Comparison of ENCODE assay signal across 25 mouse cellular contexts in the genomic region with DNA sequence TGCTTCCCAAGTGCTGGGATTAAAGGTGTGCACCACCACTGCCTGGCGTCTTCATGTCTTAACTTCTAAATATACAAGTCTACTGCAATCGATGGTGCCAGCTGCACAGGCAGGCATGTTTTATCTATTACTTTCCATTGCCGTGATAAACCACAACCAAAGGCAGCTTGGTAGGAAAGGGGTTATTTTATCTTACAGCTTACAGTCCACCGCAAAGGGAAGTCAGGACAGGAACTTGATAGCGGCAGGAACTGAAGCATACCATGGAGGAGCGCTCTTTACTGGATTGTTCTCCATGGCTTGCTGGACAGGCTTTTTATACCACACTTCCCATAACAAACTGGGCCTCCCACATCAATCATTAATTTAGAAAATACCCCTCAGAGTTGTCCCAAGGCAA. TPM values are rescaled to one million over a fixed set of nuclear protein-coding genes. Genes with fewer than 3 reads are reported as not detected.
DNase-seq lines count a peak whose midpoint lies in the region; ATAC-seq and TF ChIP-seq lines count a peak whose summit lies in the region.
"Had no signal": no experiment of that assay in that cellular context is flagged by ENCODE, and none has a peak within 500 bp of the region (broad histone marks: within the 10 kb centered on the region; RNA-seq: fewer than 3 reads in every experiment).

No protein-coding gene starts in this region.

- ATAC-seq in liver, embryonic 12.5 days = peak; percentile 84
- peak; percentile 89 for ATAC-seq in megakaryocyte, adult 5-6 weeks (ENCODE audit: poor library complexity, severe bottlenecking)
- ATAC-seq in stomach, postnatal 0 days (ENCODE audit: low FRiP score, low TSS enrichment) = no peak
- ATAC-seq: forebrain, embryonic 15.5 days; hindbrain, postnatal 0 days; intestine, embryonic 16.5 days had no signal

- peak in 1 of 2 experiments; percentile 27; a peak in 2 of 4 replicates for TF ChIP-seq POLR2A in MEL (IDR thresholded peaks at IDR 0.05; ENCODE audit: control insufficient read depth in 1 of 2, insufficient read depth in 1 of 2, low read depth in 1 of 2, low read length in 2 of 2, poor library complexity in 1 of 2)

- 18% methylated on average over 6 of the region's 6 CpGs for WGBS in liver, embryonic 12.5 days (ENCODE audit: insufficient replicate concordance)
- WGBS in stomach, postnatal 0 days = 77% methylated on average over 6 of the region's 6 CpGs

- no peak for TF ChIP-seq RAD21 in MEL (IDR thresholded peaks at IDR 0.05; ENCODE audit: low read depth, low read length)

- peak; percentile 98 to 100 for TF ChIP-seq EP300 in MEL (IDR thresholded peaks at IDR 0.05; ENCODE audit: low read depth in 1 of 2, low read length in 2 of 2)
- TF ChIP-seq EP300 in stomach, postnatal 0 days (optimal IDR thresholded peaks at IDR 0.05) = no peak

- no peaks in the 10 kb centered on the region for H3K9me3 ChIP-seq in MEL (replicated peaks; ENCODE audit: insufficient read depth, low read length)
- H3K9me3 ChIP-seq in liver, embryonic 12.5 days (replicated peaks) = no peaks in the 10 kb centered on the region
- no peaks in the 10 kb centered on the region for H3K9me3 ChIP-seq in stomach, postnatal 0 days (ENCODE audit: control insufficient read depth, low read length)
- H3K9me3 ChIP-seq: embryonic facial prominence, embryonic 15.5 days; forebrain, embryonic 15.5 days; lung, embryonic 15.5 days; midbrain, embryonic 12.5 days had no signal

- H3K4me2 ChIP-seq in liver, embryonic 12.5 days = peak overlapping the region; percentile 26
- H3K4me2 ChIP-seq in stomach, postnatal 0 days (replicated peaks; ENCODE audit: low read depth) = no peak overlapping the region
- H3K4me2 ChIP-seq: embryonic facial prominence, embryonic 15.5 days; forebrain, embryonic 15.5 days; lung, embryonic 15.5 days; midbrain, embryonic 12.5 days had no signal

- H3K4me3 ChIP-seq in MEL (ENCODE audit: control insufficient read depth in 1 of 2, insufficient read depth in 1 of 2, low read depth in 2 of 2, low read length in 2 of 2) = no peak overlapping the region
- no peak overlapping the region for H3K4me3 ChIP-seq in liver, embryonic 12.5 days
- H3K4me3 ChIP-seq in stomach, postnatal 0 days (ENCODE audit: low read depth, low read length) = no peak overlapping the region
- H3K4me3 ChIP-seq: embryonic facial prominence, embryonic 15.5 days; forebrain, embryonic 15.5 days; heart, adult 2 months; lung, embryonic 15.5 days; midbrain, embryonic 12.5 days had no signal

- peak overlapping the region; percentile 75 for H3K27ac ChIP-seq in MEL (ENCODE audit: control insufficient read depth, low read depth, low read length)
- H3K27ac ChIP-seq in liver, embryonic 12.5 days = no peak overlapping the region
- H3K27ac ChIP-seq in stomach, postnatal 0 days (replicated peaks) = no peak overlapping the region
- H3K27ac ChIP-seq: embryonic facial prominence, embryonic 15.5 days; forebrain, embryonic 15.5 days; heart, adult 2 months; hindbrain, postnatal 0 days; kidney, postnatal 0 days; lung, embryonic 15.5 days; midbrain, embryonic 12.5 days had no signal

- H3K9ac ChIP-seq in MEL (ENCODE audit: control insufficient read depth, low read depth, low read length, poor library complexity, severe bottlenecking) = no peak overlapping the region
- no peak overlapping the region for H3K9ac ChIP-seq in liver, embryonic 12.5 days
- no peak overlapping the region for H3K9ac ChIP-seq in stomach, postnatal 0 days (ENCODE audit: low read length)
- H3K9ac ChIP-seq: embryonic facial prominence, embryonic 15.5 days; forebrain, embryonic 15.5 days; lung, embryonic 15.5 days; midbrain, embryonic 12.5 days had no signal

- no peaks in the 10 kb centered on the region for H3K27me3 ChIP-seq in MEL (ENCODE audit: control insufficient read depth in 1 of 2, insufficient read depth in 2 of 2, low read length in 2 of 2)
- no peaks in the 10 kb centered on the region for H3K27me3 ChIP-seq in liver, embryonic 12.5 days (replicated peaks)
- no peaks in the 10 kb centered on the region for H3K27me3 ChIP-seq in stomach, postnatal 0 days (ENCODE audit: control insufficient read depth, insufficient read depth, low read length)
- H3K27me3 ChIP-seq: embryonic facial prominence, embryonic 15.5 days; forebrain, embryonic 15.5 days; lung, embryonic 15.5 days; midbrain, embryonic 12.5 days had no signal

- peak; percentile 100 for DNase-seq in MEL (ENCODE audit: low read depth, low spot score)
- DNase-seq in c-Kit-positive CD71-positive TER-119-positive erythroid progenitor cells, embryonic 14.5 days (ENCODE audit: low spot score) = peak; percentile 46
- DNase-seq in right cerebral cortex, postnatal 25 days = no peak
- no peak for DNase-seq in left cerebral cortex, postnatal 14 days (ENCODE audit: low spot score in 2 of 2)
- DNase-seq in stomach, postnatal 0 days (ENCODE audit: low spot score) = no peak
- DNase-seq in kidney, adult 8-10 months = no peak
- DNase-seq: adrenal gland, postnatal 36 days; cerebellum, adult 2 months; cerebellum, postnatal 36 days; gastrocnemius, postnatal 10 days; heart, adult 2 months; layer of hippocampus, adult 9-11 months; lung, postnatal 4 days; spleen, adult 18-20 months; thymus, postnatal 25 days had no signal

- no peaks in the 10 kb centered on the region for H3K79me2 ChIP-seq in MEL (ENCODE audit: control insufficient read depth, insufficient read depth, low read length, poor library complexity)

- TF ChIP-seq CTCF in MEL (IDR thresholded peaks at IDR 0.05 in 2 of 3, conservative IDR thresholded peaks at IDR 0.05 in 1 of 3; ENCODE audit: control insufficient read depth in 1 of 3, insufficient read depth in 1 of 3, low read depth in 2 of 3, low read length in 3 of 3, poor library complexity in 1 of 3, severe bottlenecking in 1 of 3) = 0 out of 6 replicates have a peak, but pooled peaks of 1 of the 3 experiments have one; percentile 3
- TF ChIP-seq CTCF in stomach, postnatal 0 days (IDR thresholded peaks at IDR 0.05; ENCODE audit: low read depth) = no peak

- H3K4me1 ChIP-seq in MEL (ENCODE audit: control insufficient read depth in 1 of 2, insufficient read depth in 2 of 2, low read length in 2 of 2) = peaks cover 17 to 37% of the 10 kb centered on the region in 2 experiments
- H3K4me1 ChIP-seq in liver, embryonic 12.5 days = peaks cover 32% of the 10 kb centered on the region
- H3K4me1 ChIP-seq in stomach, postnatal 0 days (replicated peaks; ENCODE audit: control insufficient read depth, insufficient read depth) = no peaks in the 10 kb centered on the region
- H3K4me1 ChIP-seq: embryonic facial prominence, embryonic 15.5 days; forebrain, embryonic 15.5 days; lung, embryonic 15.5 days; midbrain, embryonic 12.5 days had no signal

- H3K36me3 ChIP-seq in MEL (ENCODE audit: control insufficient read depth in 1 of 2, insufficient read depth in 2 of 2, low read length in 2 of 2) = peaks cover 0 to 41% of the 10 kb centered on the region in 2 experiments; a peak in 2 of 4 replicates
- peaks cover 4% of the 10 kb centered on the region; the same call in 1 of the 2 replicates for H3K36me3 ChIP-seq in liver, embryonic 12.5 days
- H3K36me3 ChIP-seq in stomach, postnatal 0 days (ENCODE audit: control insufficient read depth, insufficient read depth, low read length) = 0 out of 2 replicates have a peak, but pooled peaks cover 2% of the 10 kb centered on the region
- H3K36me3 ChIP-seq: lung, embryonic 15.5 days had no signal

- intact Hi-C loops in left cerebral cortex, postnatal 14 days (cut with DNase I) = no loop called here

TF ChIP-seq in MEL, 35 proteins besides CTCF, POLR2A, EP300 and RAD21 (continues in another document):
- TF ChIP-seq ETS1 (IDR thresholded peaks at IDR 0.05; ENCODE audit: low read depth, low read length) (peak; percentile 99), NELFE (IDR thresholded peaks at IDR 0.05; ENCODE audit: low read depth, low read length) (no peak), ZMIZ1 (IDR thresholded peaks at IDR 0.05; ENCODE audit: low read depth, low read length) (peak; percentile 80; the same call in 1 of the 2 replicates)

RNA-seq across cellular contexts. Expression of a gene that starts 9.5 kb away (rescaled TPM):
- total RNA-seq in MEL (2012; rRNA removed) = 167 and 175 TPM in 2 replicates
- polyA plus RNA-seq in MEL (2012; ENCODE audit: insufficient read depth in 1 of 2, insufficient read length in 2 of 2, low read depth in 1 of 2, low replicate concordance in 2 of 2, missing spikeins in 1 of 2) = 100 to 1,000 TPM; 185 to 478 TPM
- polyA plus RNA-seq in liver, embryonic 12.5 days (2016; fragmentation: Nextera tagmentation; extraction: Ambion mirVana) = 28.0 and 29.2 TPM in 2 replicates
- total RNA-seq in megakaryocyte, adult 5-6 weeks (2015) = 32.1 and 34.7 TPM in 2 replicates
- total RNA-seq in megakaryocyte, adult 5-6 weeks (2017) = 30.4 and 32.8 TPM in 2 replicates
- total RNA-seq in left cerebral cortex, postnatal 14 days (2021) = 10 to 100 TPM; 30.0 to 34.1 TPM
- 18.5 and 20.0 TPM in 2 replicates for polyA plus RNA-seq in stomach, postnatal 0 days (2015; fragmentation: Nextera tagmentation; extraction: Ambion mirVana)

RNA-seq across cellular contexts. Expression of a gene that starts 16.8 kb away (rescaled TPM):
- total RNA-seq in MEL (2012; rRNA removed) = 688 and 860 TPM in 2 replicates
- 100 to 1,000 TPM; 298 to 548 TPM for polyA plus RNA-seq in MEL (2012; ENCODE audit: insufficient read depth in 1 of 2, insufficient read length in 2 of 2, low read depth in 1 of 2, low replicate concordance in 2 of 2, missing spikeins in 1 of 2)
- polyA plus RNA-seq in liver, embryonic 12.5 days (2016; fragmentation: Nextera tagmentation; extraction: Ambion mirVana) = 63.5 and 64.6 TPM in 2 replicates
- 115 and 157 TPM in 2 replicates for total RNA-seq in megakaryocyte, adult 5-6 weeks (2015)
- 850 and 1,047 TPM in 2 replicates for total RNA-seq in megakaryocyte, adult 5-6 weeks (2017)
- 10 to 100 TPM; 30.7 to 32.7 TPM for total RNA-seq in left cerebral cortex, postnatal 14 days (2021)
- polyA plus RNA-seq in stomach, postnatal 0 days (2015; fragmentation: Nextera tagmentation; extraction: Ambion mirVana) = 39.1 and 41.1 TPM in 2 replicates

RNA-seq across cellular contexts. Expression of a gene that starts 17.0 kb away (rescaled TPM):
- total RNA-seq in MEL (2012; rRNA removed) = 10.4 and 12.8 TPM in 2 replicates
- 10 to 100 TPM; 31.8 to 56.2 TPM for polyA plus RNA-seq in MEL (2012; ENCODE audit: insufficient read depth in 1 of 2, insufficient read length in 2 of 2, low read depth in 1 of 2, low replicate concordance in 2 of 2, missing spikeins in 1 of 2)
- polyA plus RNA-seq in liver, embryonic 12.5 days (2016; fragmentation: Nextera tagmentation; extraction: Ambion mirVana) = 3.8 TPM in 2 replicates
- 8.2 and 9.1 TPM in 2 replicates for total RNA-seq in megakaryocyte, adult 5-6 weeks (2015)
- 8.0 and 8.6 TPM in 2 replicates for total RNA-seq in megakaryocyte, adult 5-6 weeks (2017)
- 10 to 100 TPM; 22.2 to 22.4 TPM for total RNA-seq in left cerebral cortex, postnatal 14 days (2021)
- 6.6 and 6.7 TPM in 2 replicates for polyA plus RNA-seq in stomach, postnatal 0 days (2015; fragmentation: Nextera tagmentation; extraction: Ambion mirVana)

RNA-seq across cellular contexts. Expression of a gene that starts 50.4 kb away (rescaled TPM):
- total RNA-seq in MEL (2012; rRNA removed) = 18.0 and 27.0 TPM in 2 replicates
- 10 to 100 TPM in 1 of 2 experiments, not detected in 1; 23.5 TPM for polyA plus RNA-seq in MEL (2012; ENCODE audit: insufficient read depth in 1 of 2, insufficient read length in 2 of 2, low read depth in 1 of 2, low replicate concordance in 2 of 2, missing spikeins in 1 of 2)
- 0.48 and 0.58 TPM in 2 replicates for polyA plus RNA-seq in liver, embryonic 12.5 days (2016; fragmentation: Nextera tagmentation; extraction: Ambion mirVana)
- total RNA-seq in megakaryocyte, adult 5-6 weeks (2015) = not detected in 2 replicates
- not detected in 2 replicates for total RNA-seq in megakaryocyte, adult 5-6 weeks (2017)
- total RNA-seq in left cerebral cortex, postnatal 14 days (2021) = 1 to 10 TPM; 7.5 to 8.4 TPM
- 19.5 and 20.4 TPM in 2 replicates for polyA plus RNA-seq in stomach, postnatal 0 days (2015; fragmentation: Nextera tagmentation; extraction: Ambion mirVana)
- total RNA-seq: neutrophil, adult 5-6 weeks had no signal

Comparison
In these comparisons a context has a peak if more than half of its experiments do, and no peak if none do; other contexts are left out.
1. DNase-seq: peak in MEL (single experiment) and c-Kit-positive CD71-positive TER-119-positive erythroid progenitor cells, embryonic 14.5 days (single experiment); none in right cerebral cortex, postnatal 25 days (single experiment), left cerebral cortex, postnatal 14 days (0 of 2), stomach, postnatal 0 days (single experiment) and kidney, adult 8-10 months (0 of 2).